Mouse (Mus musculus) forebrain, postnatal 0 days (tissue): ENCODE measurements around the gene Hydin. TPM values are rescaled to one million over a fixed set of nuclear protein-coding genes. Genes with fewer than 3 reads are reported as not detected.

Source experiments
- ATAC-seq: fragments of 200-750 bp; cut with Nextera tagmentation; 2 replicates; pipeline ENCODE4 v1.8.0; 2017; ENCODE audit warnings: mild to moderate bottlenecking, moderate library complexity
- DNase-seq: peaks from one replicate; pipeline ENCODE4 v3.0.0-alpha.2; 2015
- H3K27ac ChIP-seq: fragments of 300-500 bp; sonication (generic); 2 replicates; pipeline ENCODE4 v1.5.1; 2014; ENCODE audit warnings: low read depth, mild to moderate bottlenecking, antibody characterized with exemption, low read length, moderate library complexity, mixed read lengths
- H3K27me3 ChIP-seq: fragments of 300-500 bp; sonication (generic); 2 replicates; pipeline ENCODE4 v1.6.1; 2014; ENCODE audit warnings: mild to moderate bottlenecking, low read length, mixed read lengths; ENCODE audit not compliant: insufficient read depth
- H3K36me3 ChIP-seq: fragments of 300-500 bp; sonication (generic); 2 replicates; pipeline ENCODE4 v1.6.1; 2014; ENCODE audit warnings: mild to moderate bottlenecking, moderate library complexity; ENCODE audit not compliant: insufficient read depth
- H3K4me1 ChIP-seq: fragments of 300-500 bp; sonication (generic); 2 replicates; pipeline ENCODE4 v1.6.1; 2014; ENCODE audit warnings: antibody characterized with exemption; ENCODE audit not compliant: insufficient read depth
- H3K4me2 ChIP-seq: fragments of 300-500 bp; sonication (generic); 2 replicates; pipeline ENCODE4 v1.6.1; 2014; ENCODE audit warnings: low read depth, mild to moderate bottlenecking, moderate library complexity
- H3K4me3 ChIP-seq: fragments of 300-500 bp; sonication (generic); 2 replicates; pipeline ENCODE4 v1.5.1; 2014; ENCODE audit warnings: low read depth, low read length, mixed read lengths
- H3K9ac ChIP-seq: fragments of 300-500 bp; sonication (generic); 2 replicates; pipeline ENCODE4 v1.6.1; 2014; ENCODE audit warnings: mild to moderate bottlenecking
- H3K9me3 ChIP-seq: fragments of 300-500 bp; sonication (generic); 2 replicates; pipeline ENCODE4 v1.6.1; 2016; ENCODE audit warnings: low read length
- CTCF ChIP-seq: sonication (generic); IDR thresholded peaks from 2 replicates; pipeline ENCODE4 v1.5.1; 2016; ENCODE audit warnings: antibody characterized with exemption, control low read depth, low read depth
- WGBS: fragments of 180-500 bp; shearing (Covaris S2); extraction: QIAGEN DNeasy Blood & Tissue Kit; methylation state at CpG from one replicate; pipeline ENCODE4 v1.1.7; 2014; 5-methylcytosine and 5-hydroxymethylcytosine counted together
- polyA plus RNA-seq: library from polyadenylated mRNA; unstranded; fragments of >200 nt; fragmentation: Nextera tagmentation; extraction: Ambion mirVana; gene quantifications from 2 replicates; pipeline ENCODE4 v1.2.1, GENCODE M21; 2015
- total RNA-seq: library from RNA; depleted of rRNA; stranded (reverse); fragments of >200 nt; gene quantifications from 2 replicates; pipeline ENCODE4 v1.2.3, GENCODE M21; 2014

Hydin gene
- total and polyA plus RNA-seq, 2 experiments from 2014 or later = 0.63 to 1.0 TPM

DNA sequence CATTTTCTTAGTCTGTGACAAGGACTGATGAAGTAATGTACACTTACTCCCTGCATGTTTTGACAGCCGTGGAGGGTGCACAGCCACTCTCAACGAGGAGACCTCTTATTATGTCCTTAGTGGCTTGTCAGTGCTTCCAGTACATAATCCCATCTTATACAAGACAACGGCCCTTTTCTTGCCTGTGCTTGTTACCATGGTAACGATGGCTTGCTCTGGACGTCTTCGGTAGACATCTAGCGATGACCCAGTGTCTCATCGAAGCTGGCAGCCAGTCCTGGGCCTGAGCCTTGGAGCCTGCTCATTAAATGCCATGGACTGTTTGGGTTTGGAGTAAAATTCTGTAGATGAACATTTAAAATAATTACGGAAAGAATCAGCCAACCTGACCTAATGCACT is 198.8 kb downstream of the Hydin start:
- peak; percentile 49 for DNase-seq
- Histone ChIP-seq H3K27ac (peak overlapping the region; percentile 21; the same call in 1 of the 2 replicates), H3K9me3 (no peaks in the 10 kb centered on the region)

DNA sequence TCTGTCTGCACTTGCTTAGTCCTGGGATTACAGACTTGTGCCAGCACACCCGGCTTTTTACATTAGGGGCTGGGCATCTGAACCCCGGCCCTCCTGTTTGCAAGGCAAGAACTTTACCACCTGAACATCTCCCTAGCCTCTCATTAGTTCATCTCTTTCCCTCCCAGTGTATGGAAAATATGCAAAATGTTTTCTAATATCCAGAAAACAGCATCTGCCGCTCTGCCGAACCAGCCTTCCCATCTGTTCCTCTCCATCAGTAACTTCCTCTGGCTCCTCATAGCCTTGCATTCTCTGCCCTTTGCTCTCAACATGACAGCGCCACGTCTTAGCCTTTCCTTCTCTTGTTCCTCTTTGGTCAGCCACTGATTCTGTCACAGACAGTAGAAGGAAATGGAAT is 210.5 kb downstream of the Hydin start:
- Histone ChIP-seq H3K9me3 (no peaks in the 10 kb centered on the region), H3K27me3 (no peaks in the 10 kb centered on the region), H3K4me1 (no peaks in the 10 kb centered on the region), H3K4me3 (no peak overlapping the region), H3K4me2 (no peak overlapping the region), H3K9ac (no peak overlapping the region), H3K36me3 (no peaks in the 10 kb centered on the region), H3K27ac (no peak overlapping the region)
- ATAC-seq (no peak), DNase-seq (no peak)
- 73% methylated on average over 6 of the region's 6 CpGs for WGBS
- TF ChIP-seq CTCF = no peak

More for the DNA sequence above, 198.8 kb downstream of the Hydin start:
- Histone ChIP-seq H3K27me3 (no peaks in the 10 kb centered on the region), H3K4me2 (no peak overlapping the region), H3K4me3 (no peak overlapping the region), H3K4me1 (no peaks in the 10 kb centered on the region), H3K36me3 (no peaks in the 10 kb centered on the region), H3K9ac (no peak overlapping the region)
- ATAC-seq = peak; percentile 69
- no peak for TF ChIP-seq CTCF
- WGBS = 23% methylated on average over 9 of the region's 9 CpGs

DNA sequence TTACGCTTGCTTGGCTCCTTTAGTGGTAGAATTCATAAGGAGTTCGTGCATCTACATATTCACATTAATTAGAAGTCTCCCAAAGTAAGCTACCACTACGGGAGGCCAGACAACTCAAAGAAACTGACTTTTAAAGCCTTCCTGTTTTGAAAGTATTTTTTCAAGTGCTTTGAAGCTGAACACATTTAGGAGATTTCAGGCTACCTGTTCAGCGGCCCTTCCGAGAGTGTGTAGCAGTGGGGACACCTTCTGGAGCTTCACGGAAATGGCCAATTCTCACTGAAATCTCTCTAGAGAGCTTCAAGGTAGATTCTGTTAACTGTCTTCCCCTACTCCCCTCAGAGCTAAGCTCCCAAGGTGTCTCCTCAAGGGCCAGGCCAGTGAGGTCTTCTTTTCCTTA is 211.8 kb downstream of the Hydin start:
- no peaks in the 10 kb centered on the region for H3K9me3 ChIP-seq
- H3K4me3 ChIP-seq = no peak overlapping the region
- WGBS = 16% methylated on average over 6 of the region's 6 CpGs
- H3K9ac ChIP-seq = no peak overlapping the region
- H3K27ac ChIP-seq = no peak overlapping the region
- no peaks in the 10 kb centered on the region for H3K4me1 ChIP-seq
- H3K27me3 ChIP-seq = no peaks in the 10 kb centered on the region
- no peaks in the 10 kb centered on the region for H3K36me3 ChIP-seq
- H3K4me2 ChIP-seq = no peak overlapping the region
- peak; percentile 77 for ATAC-seq
- peak; percentile 87 for TF ChIP-seq CTCF
- DNase-seq = peak; percentile 87

DNA sequence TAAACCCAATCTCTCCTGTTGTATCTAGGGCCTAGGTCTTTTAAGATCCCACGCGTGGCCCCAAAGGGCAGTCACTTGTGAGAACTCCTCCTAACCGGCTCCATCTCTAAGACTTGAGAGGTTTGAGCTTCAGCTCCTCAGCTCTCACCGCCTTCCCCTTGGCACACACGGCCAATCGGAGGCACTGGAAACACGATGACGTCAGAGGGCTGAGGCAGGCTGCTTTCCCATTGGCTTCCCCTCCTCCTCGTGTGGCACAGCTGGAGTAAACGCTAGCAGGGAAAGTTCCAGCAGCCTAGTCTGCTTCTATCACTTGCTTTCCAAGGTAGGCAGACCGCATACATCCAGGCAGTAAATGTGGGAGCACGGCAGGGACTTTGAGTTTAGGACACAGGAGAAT is 212.6 kb downstream of the Hydin start:
- no peak overlapping the region for H3K4me2 ChIP-seq
- DNase-seq (no peak), ATAC-seq (no peak)
- H3K9me3 ChIP-seq = no peaks in the 10 kb centered on the region
- TF ChIP-seq CTCF = no peak
- no peaks in the 10 kb centered on the region for H3K4me1 ChIP-seq
- no peak overlapping the region for H3K27ac ChIP-seq
- H3K27me3 ChIP-seq = no peaks in the 10 kb centered on the region
- no peak overlapping the region for H3K4me3 ChIP-seq
- 76% methylated on average over 12 of the region's 12 CpGs for WGBS
- no peak overlapping the region for H3K9ac ChIP-seq
- no peaks in the 10 kb centered on the region for H3K36me3 ChIP-seq

DNA sequence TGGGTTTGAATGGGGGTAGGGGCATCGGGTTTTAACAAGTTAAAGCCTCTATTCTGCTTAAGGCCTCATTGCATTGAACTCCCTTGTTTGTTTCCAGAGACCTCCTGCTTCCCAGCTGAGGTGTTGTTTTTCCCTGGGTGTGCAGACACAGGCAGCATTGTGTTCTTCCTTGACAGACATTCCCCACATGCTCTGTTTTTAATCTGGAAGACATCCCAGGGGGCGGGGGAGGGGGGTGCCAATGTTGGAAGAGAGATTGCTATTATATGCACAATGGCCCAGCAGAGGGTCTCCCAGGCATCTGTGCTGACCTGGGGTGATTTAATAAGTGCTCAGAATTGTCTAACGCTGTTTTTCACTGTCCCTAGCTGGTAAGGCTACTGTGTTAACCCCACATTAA is 215.5 kb downstream of the Hydin start:
- no peaks in the 10 kb centered on the region for H3K36me3 ChIP-seq
- H3K9ac ChIP-seq = no peak overlapping the region
- no peaks in the 10 kb centered on the region for H3K9me3 ChIP-seq
- H3K4me1 ChIP-seq = no peaks in the 10 kb centered on the region
- DNase-seq = peak; percentile 36
- H3K27me3 ChIP-seq = no peaks in the 10 kb centered on the region
- no peak overlapping the region for H3K4me2 ChIP-seq
- WGBS = 3% methylated on average over 3 of the region's 3 CpGs
- peak; percentile 23; the same call in 1 of the 2 replicates for ATAC-seq
- H3K27ac ChIP-seq = no peak overlapping the region
- H3K4me3 ChIP-seq = no peak overlapping the region
- no peak for TF ChIP-seq CTCF

DNA sequence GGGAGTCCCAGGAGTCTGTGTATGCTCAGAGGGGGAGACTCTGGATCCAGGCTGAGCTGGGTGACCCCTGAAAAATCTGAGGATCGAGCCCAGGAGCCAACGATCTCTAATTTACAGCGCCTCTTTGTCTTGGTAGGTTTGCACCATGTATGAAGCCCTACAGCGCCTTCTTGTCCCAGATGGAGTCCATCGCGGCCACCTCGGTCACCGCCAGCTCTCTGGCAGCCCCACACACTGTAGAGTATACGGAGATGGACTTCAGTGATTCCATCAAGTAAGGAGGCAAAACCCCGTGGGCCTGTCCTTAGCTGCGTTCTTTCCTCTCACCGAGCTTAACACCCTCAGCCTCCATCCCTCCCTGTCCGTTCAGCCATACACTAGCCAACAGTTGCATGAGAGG is 218.5 kb downstream of the Hydin start:
- no peak overlapping the region for H3K4me3 ChIP-seq
- H3K36me3 ChIP-seq = no peaks in the 10 kb centered on the region
- DNase-seq = no peak
- no peaks in the 10 kb centered on the region for H3K4me1 ChIP-seq
- 0 out of 2 replicates have a peak, but pooled peaks cover 3% of the 10 kb centered on the region for H3K9me3 ChIP-seq
- H3K27ac ChIP-seq = no peak overlapping the region
- no peak for ATAC-seq
- no peak for TF ChIP-seq CTCF
- H3K4me2 ChIP-seq = no peak overlapping the region
- no peak overlapping the region for H3K9ac ChIP-seq
- no peaks in the 10 kb centered on the region for H3K27me3 ChIP-seq
- 93% methylated on average over 13 of the region's 13 CpGs for WGBS

DNA sequence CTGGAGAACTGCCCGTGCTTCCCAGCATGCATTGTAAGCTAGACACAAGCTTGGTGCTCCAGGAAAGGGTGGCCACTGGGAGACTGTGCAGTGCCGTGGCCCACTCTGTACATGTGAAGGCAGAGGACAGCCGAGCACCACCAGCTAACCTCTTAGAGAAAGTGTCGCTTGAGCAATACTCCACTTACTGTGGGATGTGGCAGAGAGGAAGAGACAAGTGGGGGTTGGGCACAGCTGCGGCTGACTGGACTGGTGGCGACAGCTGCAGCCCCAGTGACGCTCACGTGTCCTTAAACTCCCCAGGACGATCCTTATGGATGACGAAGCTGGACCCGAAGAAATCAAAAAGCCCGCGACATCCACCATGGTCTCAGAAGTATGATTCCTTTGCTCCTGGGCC is 219.2 kb downstream of the Hydin start:
- H3K4me1 ChIP-seq = no peaks in the 10 kb centered on the region
- no peak overlapping the region for H3K4me2 ChIP-seq
- ATAC-seq (no peak), DNase-seq (no peak)
- H3K27ac ChIP-seq = no peak overlapping the region
- no peaks in the 10 kb centered on the region for H3K27me3 ChIP-seq
- no peak overlapping the region for H3K4me3 ChIP-seq
- no peaks in the 10 kb centered on the region for H3K36me3 ChIP-seq
- WGBS = 80% methylated on average over 13 of the region's 13 CpGs
- no peak overlapping the region for H3K9ac ChIP-seq
- 0 out of 2 replicates have a peak, but pooled peaks cover 3% of the 10 kb centered on the region for H3K9me3 ChIP-seq
- TF ChIP-seq CTCF = no peak
